Comparison of ENCODE assay signal across 11 mouse cellular contexts in genomic region chr11:44746731-44747130, GRCm38 (mm10).
A peak's percentile ranks its signal among the peaks of the same experiment; 100 is the strongest.
DNase-seq lines count a peak whose midpoint lies in the region; ATAC-seq and TF ChIP-seq lines count a peak whose summit lies in the region.
"Had no signal": no experiment of that assay in that cellular context is flagged by ENCODE, and none has a peak within 500 bp of the region (broad histone marks: within the 10 kb centered on the region; RNA-seq: fewer than 3 reads in every experiment).

No protein-coding gene starts in this region.

- TF ChIP-seq EP300 in ES-Bruce4 (IDR thresholded peaks at IDR 0.05; ENCODE audit: insufficient read depth, low read depth, low read length) = peak; percentile 100

- peaks cover 29% of the 10 kb centered on the region for H3K4me1 ChIP-seq in hindbrain, embryonic 12.5 days
- H3K4me1 ChIP-seq in hindbrain, embryonic 16.5 days (ENCODE audit: control insufficient read depth, insufficient read depth, low read depth, low read length) = peaks cover 4% of the 10 kb centered on the region; the same call in 1 of the 2 replicates
- no peaks in the 10 kb centered on the region for H3K4me1 ChIP-seq in ES-Bruce4 (ENCODE audit: control insufficient read depth, insufficient read depth, low read length)
- no peaks in the 10 kb centered on the region for H3K4me1 ChIP-seq in liver, embryonic 13.5 days (replicated peaks)
- H3K4me1 ChIP-seq: embryonic facial prominence, embryonic 13.5 days had no signal

- peak overlapping the region; percentile 73 for H3K27ac ChIP-seq in hindbrain, embryonic 12.5 days
- no peak overlapping the region for H3K27ac ChIP-seq in hindbrain, embryonic 16.5 days (ENCODE audit: low read depth, low read length)
- H3K27ac ChIP-seq in ES-Bruce4 (ENCODE audit: insufficient read depth, low read length) = peak overlapping the region; percentile 69
- H3K27ac ChIP-seq in liver, embryonic 13.5 days = no peak overlapping the region
- H3K27ac ChIP-seq: embryonic facial prominence, embryonic 13.5 days had no signal

- no peaks in the 10 kb centered on the region for H3K27me3 ChIP-seq in hindbrain, embryonic 12.5 days
- H3K27me3 ChIP-seq in hindbrain, embryonic 16.5 days (replicated peaks; ENCODE audit: control insufficient read depth, insufficient read depth, low read length) = no peaks in the 10 kb centered on the region
- no peaks in the 10 kb centered on the region for H3K27me3 ChIP-seq in ES-Bruce4 (ENCODE audit: control insufficient read depth, insufficient read depth, low read length, poor library complexity, severe bottlenecking)
- no peaks in the 10 kb centered on the region for H3K27me3 ChIP-seq in liver, embryonic 13.5 days

- no peaks in the 10 kb centered on the region for H3K9me3 ChIP-seq in hindbrain, embryonic 12.5 days (replicated peaks)
- no peaks in the 10 kb centered on the region for H3K9me3 ChIP-seq in hindbrain, embryonic 16.5 days (ENCODE audit: control insufficient read depth, low read length)
- 0 out of 2 replicates have a peak, but pooled peaks cover 5% of the 10 kb centered on the region for H3K9me3 ChIP-seq in ES-Bruce4 (replicated peaks; ENCODE audit: control insufficient read depth, insufficient read depth, low read length, poor library complexity, severe bottlenecking)
- H3K9me3 ChIP-seq in liver, embryonic 13.5 days (replicated peaks) = no peaks in the 10 kb centered on the region
- H3K9me3 ChIP-seq: embryonic facial prominence, embryonic 13.5 days had no signal

- TF ChIP-seq POLR2A in ES-Bruce4 (IDR thresholded peaks at IDR 0.05; ENCODE audit: insufficient read depth, low read length) = no peak

- 22% methylated on average over 3 of the region's 3 CpGs for WGBS in hindbrain, embryonic 12.5 days
- WGBS in hindbrain, embryonic 16.5 days = 15% methylated on average over 3 of the region's 3 CpGs
- 10% methylated on average over 3 of the region's 3 CpGs for whole genome bisulfite sequencing in liver, embryonic 13.5 days (ENCODE audit: insufficient replicate concordance)

- H3K4me3 ChIP-seq in hindbrain, embryonic 12.5 days = no peak overlapping the region
- H3K4me3 ChIP-seq in hindbrain, embryonic 16.5 days (ENCODE audit: low read length) = no peak overlapping the region
- no peak overlapping the region for H3K4me3 ChIP-seq in ES-Bruce4 (ENCODE audit: low read depth, low read length)
- H3K4me3 ChIP-seq in liver, embryonic 13.5 days (replicated peaks) = no peak overlapping the region
- H3K4me3 ChIP-seq: embryonic facial prominence, embryonic 13.5 days had no signal

- peak; percentile 58 for DNase-seq in embryo, embryonic 10.5 days (ENCODE audit: low spot score)
- DNase-seq in liver, embryonic 13.5 days = peak; percentile 4
- DNase-seq in kidney, adult 18-20 months = no peak
- no peak for DNase-seq in thymus, postnatal 25 days
- DNase-seq: adrenal gland, adult 2 months; right cerebral cortex, postnatal 25 days had no signal

- H3K36me3 ChIP-seq in hindbrain, embryonic 12.5 days = no peaks in the 10 kb centered on the region
- H3K36me3 ChIP-seq in hindbrain, embryonic 16.5 days (ENCODE audit: control insufficient read depth, insufficient read depth, low read length) = no peaks in the 10 kb centered on the region
- H3K36me3 ChIP-seq in ES-Bruce4 (ENCODE audit: control insufficient read depth, insufficient read depth, low read length, poor library complexity, severe bottlenecking) = no peaks in the 10 kb centered on the region
- no peaks in the 10 kb centered on the region for H3K36me3 ChIP-seq in liver, embryonic 13.5 days
- H3K36me3 ChIP-seq: embryonic facial prominence, embryonic 13.5 days had no signal

- H3K9ac ChIP-seq in hindbrain, embryonic 12.5 days = no peak overlapping the region
- no peak overlapping the region for H3K9ac ChIP-seq in hindbrain, embryonic 16.5 days (ENCODE audit: low read depth, low read length)
- no peak overlapping the region for H3K9ac ChIP-seq in ES-Bruce4 (ENCODE audit: low read depth, poor library complexity, severe bottlenecking)
- H3K9ac ChIP-seq in liver, embryonic 13.5 days = no peak overlapping the region
- H3K9ac ChIP-seq: embryonic facial prominence, embryonic 13.5 days had no signal

- TF ChIP-seq CTCF in ES-Bruce4 (IDR thresholded peaks at IDR 0.05; ENCODE audit: low read depth, low read length) = no peak

- no peak overlapping the region for H3K4me2 ChIP-seq in hindbrain, embryonic 12.5 days (replicated peaks)
- no peak overlapping the region for H3K4me2 ChIP-seq in hindbrain, embryonic 16.5 days (ENCODE audit: low read length)
- no peak overlapping the region for H3K4me2 ChIP-seq in liver, embryonic 13.5 days
- H3K4me2 ChIP-seq: embryonic facial prominence, embryonic 13.5 days had no signal

- peak; percentile 87 for ATAC-seq in hindbrain, embryonic 12.5 days (ENCODE audit: low FRiP score)
- no peak for ATAC-seq in hindbrain, embryonic 16.5 days
- ATAC-seq in liver, embryonic 13.5 days (ENCODE audit: low read depth) = no peak
- no peak for ATAC-seq in megakaryocyte progenitor cell, adult 5-6 weeks (replicated peaks; ENCODE audit: poor library complexity)

Comparison
In these comparisons a context has a peak if more than half of its experiments do, and no peak if none do; other contexts are left out.
1. H3K27ac ChIP-seq: peak in hindbrain, embryonic 12.5 days (single experiment) and ES-Bruce4 (single experiment); none in hindbrain, embryonic 16.5 days (single experiment) and liver, embryonic 13.5 days (single experiment).
2. DNase-seq: peak in embryo, embryonic 10.5 days (single experiment) and liver, embryonic 13.5 days (single experiment); none in kidney, adult 18-20 months (single experiment) and thymus, postnatal 25 days (single experiment).